Mouse (Mus musculus): ENCODE measurements at regions not wholly inside any gene's neighbourhood (a gene's known extent, or its start where the extent isn't known, plus 50 kb on each side); places are given as distances from the start of the nearest gene placed in this dataset.

- TF ChIP-seq CTCF (IDR thresholded peaks at IDR 0.05; ENCODE audit: extremely low read depth, insufficient read length, insufficient replicate concordance, low read depth, low read length) = no peak
- TF ChIP-seq POLR2A (IDR thresholded peaks at IDR 0.05; ENCODE audit: low read depth, low read length) = no peak
These were observed 127.0 kb upstream of the Slc22a12 start for GRCm38 (mm10) chr19:6669881-6670280.
